Mouse (Mus musculus) liver, adult 2 months (tissue): ENCODE data around the gene Cd300a. TPM values are rescaled to one million over a fixed set of nuclear protein-coding genes. Genes with fewer than 3 reads are reported as not detected.

Experiments
- DNase-seq: peaks from one replicate; pipeline ENCODE4 v3.0.0-alpha.2; 2011; ENCODE audit warnings: low read depth, low spot score; ENCODE audit errors: extremely low read depth
- H3K27ac ChIP-seq: fragments of 200-500 bp; replicated peaks from 2 replicates; pipeline ENCODE4 v1.5.1; 2012; ENCODE audit warnings: low read depth, mild to moderate bottlenecking, control low read depth, inconsistent platforms, low read length; ENCODE audit not compliant: insufficient read depth
- H3K27me3 ChIP-seq: fragments of 200-500 bp; 2 replicates; pipeline ENCODE4 v1.6.1; 2012; ENCODE audit warnings: mild to moderate bottlenecking, moderate library complexity, low read length, inconsistent platforms; ENCODE audit not compliant: control insufficient read depth, insufficient read depth
- H3K36me3 ChIP-seq: fragments of 200-500 bp; 2 replicates; pipeline ENCODE4 v1.6.1; 2012; ENCODE audit warnings: low read length, inconsistent platforms; ENCODE audit not compliant: control insufficient read depth, insufficient read depth
- H3K4me1 ChIP-seq: fragments of 200-500 bp; 2 replicates; pipeline ENCODE4 v1.6.1; 2011; ENCODE audit warnings: low read length; ENCODE audit not compliant: control insufficient read depth, insufficient read depth
- H3K4me3 ChIP-seq: fragments of 200-500 bp; 2 replicates; pipeline ENCODE4 v1.5.1; 2011; ENCODE audit warnings: low read depth, mild to moderate bottlenecking, control low read depth, low read length, moderate library complexity; ENCODE audit not compliant: insufficient read depth
- H3K79me2 ChIP-seq: fragments of 200-500 bp; 2 replicates; pipeline ENCODE4 v1.6.1; 2012; ENCODE audit warnings: inconsistent platforms, mild to moderate bottlenecking, low read length, moderate library complexity; ENCODE audit not compliant: control insufficient read depth, insufficient read depth
- H3K9ac ChIP-seq: fragments of 200-500 bp; 2 replicates; pipeline ENCODE4 v1.6.1; 2012; ENCODE audit warnings: low read depth, mild to moderate bottlenecking, control low read depth, inconsistent platforms, low read length
- CTCF ChIP-seq: fragments of 200-500 bp; IDR thresholded peaks from 2 replicates; pipeline ENCODE4 v1.5.1; 2011; ENCODE audit warnings: low read depth, low read length, control low read depth
- POLR2A ChIP-seq: fragments of 200-500 bp; IDR thresholded peaks from 2 replicates; pipeline ENCODE4 v1.6.1; 2011; ENCODE audit warnings: low read length, control low read depth; ENCODE audit not compliant: insufficient read depth; ENCODE audit errors: extremely low read depth
- WGBS: fragments of 180-500 bp; shearing (Covaris S2); methylation state at CpG from one replicate; pipeline ENCODE4 v1.1.7; 2018; 5-methylcytosine and 5-hydroxymethylcytosine counted together
- polyA plus RNA-seq: library from polyadenylated mRNA; depleted of rRNA; stranded (reverse); fragments of >200 nt; gene quantifications from 2 replicates; pipeline ENCODE4 v1.2.3, GENCODE M21; 2012
- total RNA-seq: library from RNA; depleted of rRNA; stranded (reverse); fragments of >200 nt; gene quantifications from 2 replicates; pipeline ENCODE4 v1.2.3, GENCODE M21; 2014

The Cd300a gene
- total and polyA plus RNA-seq, 2 experiments, result 1.2 to 3.0 TPM

DNA sequence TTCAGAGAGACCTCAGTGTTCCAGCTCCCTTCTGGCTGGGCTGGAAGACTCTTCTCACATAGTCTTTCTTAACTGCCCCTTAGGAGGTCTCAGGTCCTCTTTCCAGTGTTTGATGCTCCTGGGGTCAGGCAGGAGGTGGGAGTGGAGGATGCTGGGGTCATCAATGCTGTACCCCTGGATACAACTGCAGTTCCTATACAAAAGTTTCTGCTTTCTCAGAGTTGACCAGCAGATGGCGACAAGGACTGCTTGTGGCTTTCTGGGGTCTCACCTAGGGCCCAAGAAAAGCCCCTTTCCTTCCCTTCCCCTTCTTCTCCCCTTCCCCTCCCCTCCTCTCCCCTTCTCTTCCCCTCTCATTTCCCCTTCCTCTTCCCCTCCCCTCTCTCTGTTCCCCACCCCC is 9.3 kb upstream of the Cd300a start:
- TF ChIP-seq POLR2A (no peak), CTCF (peak; percentile 60)
- WGBS, result 0% methylated on average over 1 of the region's 1 CpGs
- Histone ChIP-seq H3K9ac (no peak overlapping the region), H3K4me3 (no peak overlapping the region), H3K27ac (no peak overlapping the region), H3K27me3 (no peaks in the 10 kb centered on the region), H3K4me1 (no peaks in the 10 kb centered on the region), H3K79me2 (no peaks in the 10 kb centered on the region), H3K36me3 (no peaks in the 10 kb centered on the region)
- DNase-seq, result no peak

DNA sequence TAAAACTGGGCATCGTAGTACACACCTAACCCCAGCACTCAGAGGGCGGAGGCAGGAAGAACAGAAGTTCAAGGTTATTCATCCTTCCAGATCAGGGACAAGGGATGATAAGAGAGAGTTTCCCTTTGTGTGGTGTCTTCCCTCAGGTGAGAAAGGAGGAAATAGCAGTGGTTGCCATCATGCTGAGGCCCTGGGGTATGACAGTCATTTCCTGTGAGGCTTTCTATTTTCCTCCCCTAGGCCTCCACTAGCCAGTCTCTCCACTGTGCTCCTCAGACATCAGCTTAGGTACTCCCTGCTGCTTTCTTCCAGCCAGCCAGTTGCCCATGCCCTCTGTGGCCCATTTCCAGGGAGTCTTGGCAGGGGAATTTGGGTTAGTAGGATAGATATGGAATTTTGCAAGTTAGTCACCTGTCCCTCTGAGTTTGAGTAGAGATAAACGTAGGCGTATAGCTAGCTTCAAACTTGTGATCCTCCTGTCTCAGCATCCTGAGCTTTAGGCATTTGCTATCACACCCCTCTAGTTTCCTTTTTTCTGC is 6.5 kb upstream of the Cd300a start:
- WGBS, result 72% methylated on average over 4 of the region's 4 CpGs
- H3K27ac ChIP-seq, result no peak overlapping the region
- TF ChIP-seq CTCF, result no peak
- no peak for TF ChIP-seq POLR2A
- no peaks in the 10 kb centered on the region for H3K36me3 ChIP-seq
- H3K27me3 ChIP-seq, result no peaks in the 10 kb centered on the region
- no peaks in the 10 kb centered on the region for H3K4me1 ChIP-seq
- no peak overlapping the region for H3K4me3 ChIP-seq
- DNase-seq, result no peak
- no peak overlapping the region for H3K9ac ChIP-seq
- no peaks in the 10 kb centered on the region for H3K79me2 ChIP-seq

DNA sequence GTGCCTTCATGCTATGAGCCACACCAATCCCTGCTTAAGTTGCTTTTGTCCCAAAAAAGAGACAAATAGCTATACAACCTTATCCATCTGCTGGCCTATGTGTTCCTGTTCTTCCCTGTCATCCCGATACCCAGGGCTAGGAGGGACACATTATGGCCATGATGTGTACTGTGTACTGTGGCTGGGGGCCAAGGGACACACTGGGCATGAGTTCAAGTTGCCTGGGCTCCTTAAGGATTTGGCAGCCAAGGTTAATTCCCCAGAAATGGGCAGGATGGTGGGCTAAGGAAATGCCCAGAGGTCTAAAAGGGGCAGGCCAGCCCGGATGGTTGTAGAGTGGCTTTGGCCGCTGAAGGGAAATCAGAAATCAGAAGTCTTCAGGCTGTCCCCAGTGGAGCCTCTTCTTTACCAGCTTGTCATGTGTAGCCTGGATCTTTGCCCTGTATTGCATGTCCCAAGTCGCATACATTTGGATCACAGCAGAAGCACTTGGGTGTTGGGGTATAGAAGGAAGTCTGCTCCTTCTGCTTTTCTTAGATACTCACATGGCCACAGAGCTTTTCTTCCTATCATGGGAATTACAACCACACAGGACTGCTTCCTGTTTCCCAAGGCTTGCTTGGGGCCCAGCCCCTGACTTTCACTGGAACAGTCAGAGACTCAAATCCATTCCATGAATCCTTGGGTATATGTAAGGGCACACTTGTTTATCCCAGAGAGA is 5.3 kb upstream of the Cd300a start:
- H3K36me3 ChIP-seq, result no peaks in the 10 kb centered on the region
- 0 out of 2 replicates have a peak overlapping the region, but pooled peaks have one; percentile 10 for H3K27ac ChIP-seq
- no peaks in the 10 kb centered on the region for H3K4me1 ChIP-seq
- no peak overlapping the region for H3K4me3 ChIP-seq
- no peak overlapping the region for H3K9ac ChIP-seq
- H3K79me2 ChIP-seq, result no peaks in the 10 kb centered on the region
- no peaks in the 10 kb centered on the region for H3K27me3 ChIP-seq
- TF ChIP-seq CTCF (no peak), POLR2A (no peak)
- DNase-seq, result peak; percentile 28
- 57% methylated on average over 4 of the region's 4 CpGs for WGBS

DNA sequence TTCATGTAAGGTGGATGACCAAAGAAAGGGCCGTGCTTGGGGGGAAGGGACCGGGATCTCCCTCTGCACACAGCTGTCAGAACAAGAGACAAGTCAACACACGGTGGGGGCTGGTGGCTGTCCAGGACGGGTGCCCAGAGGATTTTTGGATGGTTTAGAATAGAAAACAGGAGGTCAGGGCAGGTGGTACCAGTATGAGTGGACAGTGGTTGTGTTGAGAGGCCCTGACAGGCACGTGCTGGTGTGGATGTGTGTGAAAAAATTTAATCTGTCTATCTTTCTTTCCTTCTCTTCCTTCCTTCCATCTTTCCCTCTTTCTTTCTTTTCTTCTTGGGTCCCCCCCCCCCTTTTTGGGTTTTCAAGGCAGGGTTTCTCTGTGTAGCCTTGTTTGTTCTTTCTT is 701 bp downstream of the Cd300a start:
- peak overlapping the region; percentile 38; the same call in 1 of the 2 replicates for H3K9ac ChIP-seq
- no peak for TF ChIP-seq CTCF
- TF ChIP-seq POLR2A, result no peak
- WGBS, result 40% methylated on average over 5 of the region's 5 CpGs
- no peaks in the 10 kb centered on the region for H3K36me3 ChIP-seq
- H3K27me3 ChIP-seq, result no peaks in the 10 kb centered on the region
- peak overlapping the region; percentile 13 for H3K27ac ChIP-seq
- no peak for DNase-seq
- peak overlapping the region; percentile 28 for H3K4me3 ChIP-seq
- H3K4me1 ChIP-seq, result no peaks in the 10 kb centered on the region
- no peaks in the 10 kb centered on the region for H3K79me2 ChIP-seq

DNA sequence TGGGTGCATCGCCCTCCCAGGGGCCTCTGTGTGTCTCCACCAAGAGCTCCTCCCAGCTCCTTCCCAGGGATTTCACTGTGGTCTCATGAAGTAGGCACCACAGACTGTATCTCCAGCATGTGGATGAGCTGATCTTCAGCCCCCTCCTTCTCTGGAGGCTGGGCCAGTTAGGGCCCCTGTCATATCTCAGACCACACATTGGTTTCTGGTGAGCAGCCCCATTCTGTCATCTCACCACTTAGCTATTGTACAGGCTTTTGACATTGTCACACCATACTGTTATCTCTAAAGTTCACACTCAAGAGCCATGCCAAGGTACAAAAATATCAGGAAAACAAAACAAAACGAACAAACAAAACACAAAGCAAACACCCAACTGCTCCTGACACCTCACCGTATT is 6.2 kb downstream of the Cd300a start:
- Histone ChIP-seq H3K27me3 (no peaks in the 10 kb centered on the region), H3K36me3 (no peaks in the 10 kb centered on the region), H3K9ac (no peak overlapping the region), H3K4me1 (no peaks in the 10 kb centered on the region), H3K4me3 (no peak overlapping the region), H3K79me2 (no peaks in the 10 kb centered on the region), H3K27ac (no peak overlapping the region)
- 80% methylated on average over 3 of the region's 3 CpGs for WGBS
- no peak for DNase-seq
- no peak for TF ChIP-seq CTCF
- TF ChIP-seq POLR2A, result no peak

DNA sequence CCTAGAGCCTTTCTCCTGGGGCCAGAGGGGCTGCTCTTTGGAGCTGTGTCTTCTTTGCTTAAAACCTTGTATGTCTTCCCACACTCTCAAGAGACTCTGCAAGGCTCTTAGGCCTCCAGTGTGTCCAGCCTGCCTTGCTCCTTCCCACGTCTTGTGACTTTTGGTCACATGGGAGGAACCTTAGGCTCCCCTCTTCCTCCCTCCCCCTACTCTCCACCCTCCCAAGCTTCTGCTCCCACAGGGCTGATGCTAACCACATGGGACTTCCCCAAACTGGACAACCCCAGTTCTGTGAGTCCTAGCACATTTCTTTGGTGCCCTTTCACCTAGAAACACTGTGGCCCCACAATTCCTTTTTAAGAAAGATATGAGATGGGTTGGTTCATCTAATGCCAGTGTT is 8.2 kb downstream of the Cd300a start:
- peak overlapping the region; percentile 42; the same call in 1 of the 2 replicates for H3K27ac ChIP-seq
- no peaks in the 10 kb centered on the region for H3K79me2 ChIP-seq
- no peak overlapping the region for H3K9ac ChIP-seq
- no peaks in the 10 kb centered on the region for H3K4me1 ChIP-seq
- H3K36me3 ChIP-seq, result no peaks in the 10 kb centered on the region
- WGBS, result 67% methylated on average over 1 of the region's 1 CpGs
- H3K4me3 ChIP-seq, result no peak overlapping the region
- peak; percentile 53 for DNase-seq
- TF ChIP-seq CTCF, result no peak
- no peaks in the 10 kb centered on the region for H3K27me3 ChIP-seq
